Mouse (Mus musculus): ENCODE data around the gene Brms1l.

Brms1l gene

DNA sequence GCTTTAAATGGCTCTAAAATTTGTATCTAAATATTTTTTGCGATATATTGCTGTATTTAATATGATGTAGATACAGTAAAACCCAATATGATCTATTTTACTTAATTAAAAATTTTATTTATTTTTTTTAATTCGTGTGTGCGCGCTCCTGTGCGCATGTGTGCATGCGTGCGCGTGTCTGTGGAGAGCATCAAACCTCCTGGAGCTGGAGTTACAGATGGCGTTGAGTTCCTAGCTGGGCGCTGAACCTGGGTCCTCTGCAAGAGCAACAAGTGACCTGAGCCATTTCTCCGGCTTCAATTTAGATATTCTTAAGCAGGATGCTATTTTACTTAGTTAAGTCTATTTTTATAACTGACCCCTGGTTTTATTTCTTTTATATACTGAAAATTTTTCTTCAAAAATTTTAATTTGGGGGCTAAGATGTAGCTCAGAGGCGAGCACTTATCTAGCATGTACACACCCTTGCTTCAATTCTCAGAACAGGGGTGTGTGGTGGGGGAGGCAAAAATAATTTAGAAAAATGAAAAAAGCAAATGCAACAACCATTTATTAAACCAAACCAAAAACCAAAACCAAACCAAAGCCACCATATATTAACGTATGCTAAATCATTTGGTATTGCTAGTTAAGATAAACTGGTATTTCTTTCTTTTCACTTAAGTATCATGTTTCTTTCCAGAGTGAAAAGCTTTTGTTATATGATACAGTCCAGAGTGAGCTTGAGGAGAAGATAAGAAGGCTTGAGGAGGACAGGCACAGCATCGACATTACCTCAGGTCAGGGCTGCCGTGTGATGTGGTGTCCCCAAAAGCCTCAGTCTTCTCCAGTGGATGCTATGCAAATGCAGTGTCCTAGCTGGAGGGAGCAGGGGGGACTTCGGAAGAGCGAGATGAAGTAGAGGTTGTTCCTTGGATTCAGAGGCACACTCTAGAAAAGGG, 23.6 kb downstream of the Brms1l start:
- no peak for DNase-seq (ENCODE audit: low spot score in 2 of 2)

DNA sequence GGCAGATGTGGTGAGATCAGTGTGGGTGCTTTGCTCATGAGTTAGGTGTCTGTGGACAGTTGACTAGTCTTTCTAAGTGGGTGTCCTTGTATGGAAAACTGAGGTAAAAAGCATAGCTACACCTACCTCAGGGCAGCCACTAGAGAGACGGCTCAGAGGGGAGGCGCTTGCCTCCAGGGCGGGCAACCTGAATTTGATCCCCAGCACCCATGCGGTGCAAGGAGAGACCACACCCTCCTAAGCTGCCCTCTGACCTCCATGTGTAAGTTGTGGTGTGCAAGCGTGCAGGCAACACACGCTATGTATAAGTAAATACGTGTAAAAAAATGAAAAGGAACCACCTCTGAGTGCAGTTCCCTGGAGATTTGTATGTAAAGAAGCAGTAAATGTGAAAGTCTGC, 24.5 kb downstream of the Brms1l start:
- no peak for DNase-seq (ENCODE audit: low spot score in 2 of 2)

DNA sequence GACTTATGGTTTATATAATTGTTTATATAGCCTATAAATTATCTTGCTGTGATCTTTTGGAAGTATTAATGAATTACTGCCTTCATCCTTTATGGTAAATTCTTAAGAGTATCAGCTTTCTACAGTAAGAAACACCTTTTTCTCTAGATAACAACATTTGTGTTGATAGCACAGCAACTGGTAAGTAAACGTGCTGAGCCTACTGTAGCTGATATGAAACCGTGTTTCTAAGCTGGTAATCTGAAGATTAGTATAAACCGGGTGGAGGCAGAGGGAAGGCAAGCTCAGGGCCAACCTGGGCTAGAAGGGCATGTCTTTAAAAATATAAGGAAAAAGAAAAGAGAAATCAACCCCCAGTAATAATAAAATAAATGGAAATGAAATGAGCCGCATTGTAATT, 31.6 kb downstream of the Brms1l start:
- DNase-seq (ENCODE audit: low spot score in 2 of 2) = no peak

DNA sequence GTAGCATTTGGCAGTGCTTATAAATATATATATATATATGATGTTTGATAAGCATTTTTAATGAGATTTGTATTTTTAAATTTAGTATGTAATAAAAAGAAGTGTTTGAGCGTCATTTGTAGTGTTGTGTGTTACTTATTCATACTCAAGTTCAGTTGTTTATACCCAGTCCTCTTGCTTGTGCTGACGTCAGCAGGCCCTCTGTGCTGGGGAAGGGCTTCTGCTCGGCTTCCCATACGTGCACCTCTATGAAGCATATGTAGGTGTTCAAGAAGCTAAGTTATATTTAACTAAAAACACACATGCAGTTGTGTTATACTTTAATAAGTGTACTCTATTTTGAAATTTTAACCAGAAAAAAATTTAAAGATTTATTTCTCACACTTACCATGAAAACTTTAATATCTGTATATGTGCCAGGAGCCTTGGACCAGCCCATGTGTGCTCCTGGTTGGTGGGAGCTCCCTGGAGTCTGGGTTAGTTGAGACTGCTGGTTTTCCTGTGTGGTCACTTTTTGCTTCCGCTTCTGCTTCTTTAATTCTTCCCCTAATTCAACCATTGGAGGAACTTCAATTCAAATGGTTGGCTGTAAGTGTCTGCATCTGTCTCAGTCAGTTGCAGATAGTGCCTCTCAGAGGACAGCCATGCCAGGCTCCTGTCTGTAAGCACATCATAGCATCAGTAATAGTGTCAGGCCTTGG, 33.6 kb downstream of the Brms1l start:
- DNase-seq (ENCODE audit: low spot score in 2 of 2) = no peak

DNA sequence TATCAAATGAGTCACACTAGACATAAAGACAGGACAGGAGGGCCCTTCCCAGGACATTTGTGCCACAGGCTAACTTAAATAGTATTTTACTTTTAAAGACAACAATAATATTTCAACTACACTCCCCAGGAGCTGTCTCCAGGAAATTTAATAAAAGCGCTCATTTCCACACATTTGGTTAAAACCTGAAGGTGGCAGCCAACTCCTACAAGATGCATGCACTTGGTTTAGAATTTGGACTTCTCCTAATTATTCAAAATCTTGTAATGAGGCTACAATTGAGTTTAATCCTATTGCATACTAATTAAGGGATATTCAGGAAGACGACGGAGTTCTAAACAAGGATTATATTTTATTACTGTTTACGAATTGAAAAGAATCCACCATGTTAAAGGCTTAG, 49.3 kb downstream of the Brms1l start:
- no peak for DNase-seq (ENCODE audit: low spot score in 2 of 2)

DNA sequence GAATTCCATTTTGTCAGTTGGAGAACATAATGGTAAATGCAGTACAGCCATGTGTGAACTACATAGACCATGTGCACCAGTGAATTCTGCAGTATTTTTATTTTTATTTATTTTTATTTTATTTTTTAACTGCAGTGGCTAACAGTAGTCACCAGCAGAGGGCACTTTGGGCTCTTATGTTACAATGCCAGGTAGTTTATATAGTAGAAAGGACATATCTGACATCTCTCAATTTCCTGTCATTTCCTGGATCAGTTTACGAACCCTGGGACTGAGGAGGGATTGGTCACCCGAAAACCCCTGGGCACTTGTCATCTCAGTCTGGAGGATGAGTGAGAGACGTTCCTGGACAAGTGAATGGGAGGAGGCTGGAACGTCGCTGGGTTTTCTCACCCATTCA, 52.4 kb downstream of the Brms1l start:
- DNase-seq (ENCODE audit: low spot score in 2 of 2) = peak in 1 of 2 experiments; percentile 6

DNA sequence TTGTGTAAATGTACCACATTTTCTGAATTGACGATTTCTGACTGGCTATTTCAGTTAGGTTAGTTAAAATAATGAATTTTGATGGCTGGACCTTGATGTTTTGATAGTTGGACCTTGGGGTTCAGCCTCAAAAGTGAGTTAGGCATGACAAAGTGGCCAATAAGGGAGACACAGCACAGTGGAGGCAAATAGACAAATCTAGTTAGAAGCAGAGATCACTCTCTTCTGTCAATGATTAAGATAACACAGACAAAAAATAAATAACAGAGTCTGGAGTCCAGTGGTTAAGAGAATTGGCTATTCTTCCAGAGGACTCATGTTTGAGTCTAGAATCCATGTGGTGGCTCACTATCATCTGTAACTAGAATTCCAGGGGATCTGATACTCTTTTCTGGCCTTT, 68.7 kb downstream of the Brms1l start:
- no peak for DNase-seq (ENCODE audit: low spot score in 2 of 2)

DNA sequence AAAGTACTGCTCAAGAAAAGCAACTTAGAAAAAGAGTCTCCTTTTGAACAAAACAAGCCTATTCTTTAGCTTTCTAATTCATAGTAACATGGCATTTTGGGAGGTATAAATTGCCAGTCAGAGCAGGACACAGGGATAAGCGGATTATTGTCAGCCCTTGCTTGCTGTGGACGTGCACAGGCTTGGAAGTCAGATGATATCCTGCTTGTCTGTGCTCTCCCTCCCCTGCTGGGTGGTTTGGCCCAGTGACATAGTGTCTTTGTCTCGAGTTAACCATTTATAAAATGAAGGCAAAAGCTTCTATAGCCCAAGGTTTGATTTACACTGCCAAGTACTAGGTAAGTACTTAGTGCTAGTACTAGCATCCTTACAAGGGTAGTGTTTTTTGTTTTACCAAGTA, 76.0 kb downstream of the Brms1l start:
- DNase-seq (ENCODE audit: low spot score in 2 of 2) = no peak

DNA sequence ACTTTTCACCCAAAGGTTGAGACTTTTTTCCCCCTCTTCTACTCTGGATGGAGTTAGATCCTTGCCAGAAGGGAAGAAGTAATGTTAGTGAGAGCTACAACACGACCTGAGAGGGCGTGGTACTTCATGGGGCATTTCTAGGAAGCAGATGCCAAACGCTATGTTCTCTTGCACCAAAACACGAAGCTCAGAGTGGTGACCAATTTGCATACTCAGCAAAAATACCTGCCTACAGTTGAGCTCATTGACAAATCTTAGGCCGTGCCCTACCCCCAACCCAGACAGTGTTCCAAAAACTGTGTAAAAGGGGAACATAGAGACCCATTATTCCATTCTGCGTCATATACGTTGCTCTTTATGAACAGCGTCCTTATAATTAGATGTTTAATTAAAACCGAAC, 77.1 kb downstream of the Brms1l start:
- no peak for DNase-seq (ENCODE audit: low spot score in 2 of 2)

DNA sequence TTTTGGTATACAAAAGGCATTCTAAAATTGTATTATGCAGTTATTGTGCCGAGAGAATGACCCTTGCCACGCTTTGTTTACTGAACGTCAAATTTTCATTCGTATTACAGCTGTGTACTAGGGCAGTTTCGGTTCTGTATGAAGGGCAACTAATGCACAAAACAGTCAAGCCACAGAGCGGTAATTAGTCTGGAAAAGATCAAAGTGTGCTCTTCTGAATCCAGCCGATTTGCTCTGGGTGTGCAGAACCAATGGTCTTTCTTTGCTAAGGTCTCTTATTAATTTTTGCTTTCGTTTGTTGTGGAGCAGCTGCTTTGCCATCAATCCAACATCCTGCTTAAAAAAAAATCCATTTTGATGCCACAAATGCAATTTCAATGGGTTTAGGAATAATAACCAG, 80.1 kb downstream of the Brms1l start:
- DNase-seq (ENCODE audit: low spot score in 2 of 2) = no peak

DNA sequence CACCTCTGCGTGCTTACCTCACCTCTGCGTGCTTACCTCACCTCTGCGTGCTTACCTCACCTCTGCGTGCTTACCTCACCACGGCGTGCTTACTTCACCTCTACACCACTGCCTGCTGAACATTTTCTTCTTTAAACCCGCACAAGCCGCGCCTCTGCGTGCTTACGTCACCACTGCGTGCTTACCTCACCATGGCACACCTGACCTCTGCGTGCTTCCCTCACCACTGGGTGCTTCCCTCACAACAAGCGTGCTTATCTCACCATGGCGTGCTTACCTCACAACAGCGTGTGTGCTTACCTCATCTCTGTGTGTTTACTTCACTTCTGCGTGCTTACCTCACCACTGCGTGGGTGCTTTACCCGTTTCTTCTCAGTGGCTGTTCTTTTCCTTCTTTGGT, 80.9 kb downstream of the Brms1l start:
- no peak for DNase-seq (ENCODE audit: low spot score in 2 of 2)

Measured in cerebellum, postnatal 4 days (tissue).